Mouse (Mus musculus) heart, postnatal 10 days (tissue): Measurements from ENCODE around the gene Exoc3. TPM values are rescaled to one million over a fixed set of nuclear protein-coding genes. Genes with fewer than 3 reads are reported as not detected.

Experiments
- DNase-seq, 2 experiments: peaks; one replicate each; pipeline ENCODE4 v3.0.0; 2021
- intact Hi-C: fragments of 180-260 bp; cut with DNase I; formaldehyde crosslinking; loops from one replicate; pipeline ENCODE4 v1.15.1; 2025
- total RNA-seq, 2 experiments: library from RNA; stranded (reverse); gene quantifications; 2 replicates each; pipeline ENCODE4 v1.2.3; 2021

Gene Exoc3
- total RNA-seq, 2 experiments from 2014 or later: 54.4 to 57.3 TPM

DNA sequence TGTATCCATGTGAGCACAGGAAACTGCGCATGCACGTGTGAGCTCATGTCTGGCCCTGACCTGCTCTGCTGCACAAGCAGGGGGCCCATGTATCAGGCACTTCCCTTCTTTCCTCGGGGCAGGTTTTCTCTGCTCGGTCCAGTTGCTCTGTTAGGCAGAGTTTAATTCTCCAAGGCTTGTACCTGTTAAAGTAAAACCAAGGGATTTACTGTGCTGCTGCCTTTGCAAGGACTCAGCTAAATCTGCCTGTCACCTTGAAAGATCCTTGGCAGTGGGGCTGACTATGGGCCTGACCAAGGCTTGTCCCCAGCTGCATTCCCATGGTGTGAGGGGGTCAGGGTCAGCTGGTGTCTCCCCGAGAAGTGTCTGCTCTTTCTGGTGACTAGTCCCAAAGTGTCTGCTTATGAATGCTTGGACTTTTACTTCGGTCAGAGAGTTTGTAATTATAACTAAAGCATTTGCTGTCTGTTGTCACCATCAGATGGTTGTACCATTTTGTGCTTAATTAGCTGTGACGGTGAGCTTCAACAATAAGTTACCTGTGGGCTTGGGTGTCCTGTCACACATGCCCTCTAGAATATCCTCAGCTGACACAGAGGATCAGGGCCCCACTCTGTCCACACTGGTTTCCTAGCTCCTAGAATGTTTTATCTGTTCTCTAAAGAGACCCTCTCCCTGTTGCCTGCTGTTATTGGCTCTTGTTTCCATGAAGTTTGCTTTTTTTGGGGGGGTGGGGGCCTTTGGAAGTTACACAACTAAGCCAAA is 64.2 kb downstream of the Exoc3 start:
- peak in 1 of 2 experiments; percentile 19 for DNase-seq
- intact Hi-C loops: no loop called here

DNA sequence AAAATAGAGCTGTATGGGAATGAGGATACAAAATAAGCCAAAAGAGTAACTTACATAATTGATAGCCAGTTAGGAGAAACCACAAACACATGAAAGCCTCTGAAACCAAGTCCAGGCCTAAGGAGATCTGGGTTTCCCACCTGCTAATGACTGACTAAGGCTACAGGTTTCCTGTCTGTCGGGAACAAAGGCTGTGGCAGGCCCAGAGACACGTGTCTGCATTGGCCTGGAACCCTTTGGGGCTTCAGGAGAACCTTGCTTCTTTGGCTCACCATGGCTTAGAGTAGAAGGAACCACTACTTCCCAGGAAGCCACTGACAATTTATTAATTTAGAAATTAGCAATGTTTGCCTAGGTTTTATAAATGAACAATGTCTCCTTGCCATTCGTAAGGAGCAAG is 65.2 kb downstream of the Exoc3 start:
- intact Hi-C loops: no loop called here
- no peak for DNase-seq

DNA sequence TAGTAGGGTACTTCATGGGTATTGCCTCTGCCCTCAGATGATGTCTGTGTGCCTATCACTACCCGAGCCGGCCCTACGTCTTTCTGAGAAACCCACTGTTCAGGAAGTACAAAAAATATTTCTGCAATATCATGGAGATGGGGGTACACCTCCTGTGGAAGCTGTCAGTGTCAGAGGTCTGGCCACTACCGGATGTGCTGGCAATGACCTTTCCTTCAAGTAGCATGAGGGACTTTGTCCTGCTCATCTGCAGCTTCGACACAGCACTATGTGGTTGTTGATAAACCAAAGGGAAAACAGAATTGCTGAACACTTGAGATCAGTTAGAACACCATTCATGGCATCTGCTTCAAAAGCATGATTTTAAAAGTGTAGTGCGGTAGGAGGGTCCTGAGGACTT is 67.7 kb downstream of the Exoc3 start:
- intact Hi-C loops: no loop called here
- DNase-seq: no peak

DNA sequence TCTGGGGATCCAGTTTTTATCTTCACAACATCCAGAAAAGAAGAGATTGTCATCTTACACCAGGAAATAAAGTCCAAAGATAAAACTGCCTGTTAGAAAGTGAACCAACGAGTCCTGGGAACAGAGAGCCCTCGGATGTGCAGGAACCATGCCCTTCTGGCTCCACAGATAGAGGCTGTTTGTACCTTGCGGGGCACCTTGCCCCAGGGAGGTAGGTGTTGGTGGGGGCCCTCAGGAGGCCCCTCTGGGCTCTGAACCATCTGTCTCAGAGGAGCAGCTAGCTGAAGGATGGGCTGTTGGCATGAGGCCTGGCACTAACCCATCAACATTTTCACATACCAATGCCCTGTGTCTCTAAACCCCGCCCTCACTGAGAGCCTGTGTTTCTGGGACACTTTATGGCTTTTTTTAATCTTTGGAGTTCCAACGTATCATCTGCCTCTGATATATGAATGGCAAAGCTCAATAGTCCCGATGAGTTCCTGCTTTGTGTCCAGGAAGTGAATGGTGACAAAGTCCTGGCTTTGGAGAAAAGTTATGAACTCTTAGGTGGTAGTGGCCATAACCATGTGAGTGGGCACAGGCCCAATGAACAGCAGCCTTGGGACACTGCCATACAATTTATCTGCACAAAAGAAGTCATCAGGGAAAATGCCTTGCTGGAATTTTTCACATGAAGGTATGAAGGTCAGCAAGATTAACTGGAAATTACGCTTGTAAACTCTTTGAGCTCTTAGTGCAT is 69.5 kb downstream of the Exoc3 start:
- peak; percentile 40 to 54 for DNase-seq
- intact Hi-C loops: no loop called here

DNA sequence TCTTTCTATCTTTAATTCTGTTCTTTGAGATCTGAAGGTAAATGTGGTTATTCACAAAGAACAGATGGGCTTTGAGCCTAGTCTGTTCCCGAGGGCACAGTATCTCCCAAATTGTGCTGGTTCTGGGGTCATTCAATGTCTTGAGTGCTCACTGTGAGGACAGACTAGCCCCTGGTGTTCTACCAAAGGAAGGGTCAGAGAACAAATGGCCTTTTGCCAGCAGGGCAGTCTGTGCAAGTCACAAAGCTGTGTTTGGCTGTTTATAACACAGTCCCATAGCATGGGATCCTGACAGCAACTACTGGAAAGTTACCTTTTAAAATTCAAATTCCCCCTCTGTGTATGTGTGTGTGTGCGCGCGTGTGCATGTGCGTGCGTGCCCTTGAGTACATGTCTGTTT is 78.6 kb downstream of the Exoc3 start:
- no peak for DNase-seq
- intact Hi-C loops: no loop called here

DNA sequence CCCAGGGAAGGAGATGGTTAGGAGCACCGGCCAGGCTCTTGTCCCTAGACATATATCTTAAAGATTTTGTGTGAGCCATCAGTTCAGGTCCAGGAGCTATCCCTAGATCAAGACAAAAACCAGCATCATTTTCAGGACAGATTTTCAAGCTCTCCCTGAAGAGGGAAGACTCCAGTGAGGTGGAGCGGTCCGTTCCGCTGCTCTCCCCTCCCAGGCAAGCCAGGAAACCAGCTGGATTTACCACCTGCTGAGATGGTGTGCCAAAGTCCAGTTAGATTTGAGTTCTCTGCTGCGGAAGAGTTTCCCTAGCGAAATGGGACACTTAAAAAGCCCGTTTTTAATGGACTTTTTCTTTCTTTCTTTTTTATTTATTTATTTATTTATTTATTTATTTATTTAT is 81.0 kb downstream of the Exoc3 start:
- intact Hi-C loops: no loop called here

DNA sequence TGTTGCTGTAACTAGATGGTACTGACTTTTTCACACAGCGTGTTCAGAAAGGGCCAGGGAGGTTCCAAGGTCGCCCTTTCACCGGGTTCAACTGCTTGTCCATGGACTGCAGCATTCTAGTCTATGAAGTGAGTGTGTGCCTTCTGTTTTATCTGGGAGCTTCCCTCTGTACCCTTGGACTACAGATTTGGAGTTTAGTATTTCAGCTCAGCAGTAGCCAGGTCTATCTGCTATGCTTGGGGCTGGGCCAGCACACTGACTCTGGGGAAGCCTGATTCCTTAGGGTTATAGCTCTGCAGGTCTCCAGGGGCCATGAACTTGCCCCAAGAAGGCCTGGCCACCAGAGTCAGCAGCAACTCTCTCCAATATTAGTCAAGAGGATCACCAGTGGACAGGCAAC is 85.9 kb downstream of the Exoc3 start:
- intact Hi-C loops: no loop called here
- DNase-seq: no peak

More for the DNA sequence above, 81.0 kb downstream of the Exoc3 start:
- DNase-seq: no peak

DNA sequence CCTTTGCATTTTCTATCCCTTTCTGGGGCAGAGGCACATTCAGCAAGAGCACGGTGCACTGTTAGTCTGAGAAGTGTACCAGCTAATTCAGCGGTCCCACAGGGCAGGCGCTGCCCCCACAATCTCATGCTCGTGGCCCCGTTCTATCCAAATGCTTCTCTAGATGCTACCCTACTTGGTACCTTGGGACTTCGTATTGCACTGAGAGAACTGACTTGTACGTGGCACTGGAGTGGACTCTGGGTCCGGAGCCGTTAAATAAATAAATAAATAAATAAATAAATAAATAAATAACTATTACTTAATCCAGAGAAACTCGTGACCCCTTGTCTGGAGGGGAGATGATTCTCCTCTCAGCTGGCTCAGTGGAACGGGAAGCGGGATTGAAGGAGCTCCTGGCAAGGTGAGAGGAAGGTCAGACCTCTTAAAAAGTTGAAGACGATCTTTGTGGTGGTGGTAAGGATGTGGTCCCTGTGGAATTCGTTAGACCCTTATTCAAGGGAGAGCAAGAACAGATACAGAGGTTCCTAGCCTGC is 86.7 kb downstream of the Exoc3 start:
- intact Hi-C loops: no loop called here
- DNase-seq: no peak

DNA sequence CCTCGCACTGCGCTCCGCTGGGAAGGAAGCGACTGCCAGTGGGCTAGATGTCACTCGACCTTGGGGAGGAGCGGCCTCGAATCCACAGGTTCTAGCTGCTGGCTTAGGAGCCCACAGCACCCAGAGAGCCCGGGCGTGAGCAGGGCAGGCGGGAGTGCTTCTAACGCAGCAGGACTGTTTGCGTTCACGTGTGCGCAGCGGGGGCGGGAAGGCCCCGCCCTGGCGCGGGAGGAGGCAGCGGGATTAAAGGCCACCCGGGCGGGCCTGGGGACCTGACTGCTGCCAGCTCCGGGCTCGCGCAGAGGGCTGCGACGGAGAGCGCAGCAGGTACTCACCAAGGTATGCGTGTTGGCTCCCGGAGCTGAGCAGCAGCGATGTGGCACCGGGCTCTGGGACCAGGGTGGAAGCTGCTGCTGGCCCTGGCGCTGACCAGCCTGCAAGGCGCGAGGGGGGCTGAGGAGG is 87.4 kb downstream of the Exoc3 start, which contains the start of gene Slc9a3:
Gene Slc9a3, plus strand, starts transcription at position 317 of the 462 bp plus-strand sequence.
- DNase-seq: peak; percentile 29 to 35
- intact Hi-C loops: no loop called here

Other genes starting within 250 kb of the Exoc3 start
- gene Zdhhc11, start 244.9 kb downstream of the Exoc3 start, total RNA-seq: not detected
- gene Tppp, start 199.3 kb downstream of the Exoc3 start, total RNA-seq: 10 to 100 TPM; 15.9 to 17.2 TPM
- gene Cep72, start 146.4 kb downstream of the Exoc3 start, total RNA-seq: 1 to 10 TPM; 2.0 to 2.8 TPM
- under 1 TPM; 0.65 to 0.74 TPM for gene Slc9a3, start 87.3 kb downstream of the Exoc3 start, total RNA-seq
- gene Ahrr, start 83.6 kb upstream of the Exoc3 start, total RNA-seq: 1 to 10 TPM in 1 of 2 experiments, under 1 TPM in 1; 0.98 to 1.6 TPM
- gene Pdcd6, start 108.8 kb upstream of the Exoc3 start, total RNA-seq: 10 to 100 TPM; 54.5 to 54.8 TPM
- 1,000 to 10,000 TPM; 1,198 to 1,226 TPM for gene Sdha, start 141.5 kb upstream of the Exoc3 start, total RNA-seq
- gene Ccdc127, start 141.6 kb upstream of the Exoc3 start, total RNA-seq: 10 to 100 TPM; 47.4 to 51.8 TPM
- gene Lrrc14b, start 155.3 kb upstream of the Exoc3 start, total RNA-seq: 10 to 100 TPM; 41.9 to 49.7 TPM
- gene Zfp72, start 182.1 kb upstream of the Exoc3 start, total RNA-seq: 1 to 10 TPM; 2.8 to 3.7 TPM
- gene Ftl1-ps1, start 191.0 kb upstream of the Exoc3 start, total RNA-seq: 100 to 1,000 TPM; 272 to 274 TPM